Mouse (Mus musculus): ENCODE measurements around the gene Socs7. TPM values are rescaled to one million over a fixed set of nuclear protein-coding genes. Genes with fewer than 3 reads are reported as not detected.

Socs7 gene
- polyA plus RNA-seq (2014; fragmentation: Illumina TruSeq; extraction: RNeasy Lipid Tissue Mini Kit (QIAGEN cat#74804); ENCODE audit: insufficient read depth, low read depth, low replicate concordance): 5.8 TPM

GRCm38 (mm10) chr11:97361948-97362648, at the start of gene Socs7:
Socs7 (plus strand) TSS chr11:97362551.

GRCm38 (mm10) chr11:97315504-97316503, 46.5 kb upstream of the Socs7 start, which contains the start of gene Mrpl45:
Mrpl45 (plus strand) TSS chr11:97315716.

GRCm38 (mm10) chr11:97352027-97352684, 10.2 kb upstream of the Socs7 start, which contains the start of gene Gpr179:
Gpr179 (minus strand) TSS chr11:97352077.

GRCm38 (mm10) chr11:97415330-97415711, 53.0 kb downstream of the Socs7 start, which contains the start of gene Arhgap23:
Arhgap23 (plus strand) TSS chr11:97415533.

Other genes with a start within 250 kb of the Socs7 start
- 1.2 TPM for gene Tbx21, start 247.2 kb upstream of the Socs7 start, polyA plus RNA-seq (2014; fragmentation: Illumina TruSeq; extraction: RNeasy Lipid Tissue Mini Kit (QIAGEN cat#74804); ENCODE audit: insufficient read depth, low read depth, low replicate concordance)
- gene Tbkbp1, start 211.1 kb upstream of the Socs7 start, polyA plus RNA-seq (2014; fragmentation: Illumina TruSeq; extraction: RNeasy Lipid Tissue Mini Kit (QIAGEN cat#74804); ENCODE audit: insufficient read depth, low read depth, low replicate concordance): 20.8 TPM
- 32.2 TPM for gene Kpnb1, start 174.7 kb upstream of the Socs7 start, polyA plus RNA-seq (2014; fragmentation: Illumina TruSeq; extraction: RNeasy Lipid Tissue Mini Kit (QIAGEN cat#74804); ENCODE audit: insufficient read depth, low read depth, low replicate concordance)
- gene Npepps, start 81.9 kb upstream of the Socs7 start, polyA plus RNA-seq (2014; fragmentation: Illumina TruSeq; extraction: RNeasy Lipid Tissue Mini Kit (QIAGEN cat#74804); ENCODE audit: insufficient read depth, low read depth, low replicate concordance): 19.3 TPM
- gene Mrpl45, start 46.8 kb upstream of the Socs7 start, polyA plus RNA-seq (2014; fragmentation: Illumina TruSeq; extraction: RNeasy Lipid Tissue Mini Kit (QIAGEN cat#74804); ENCODE audit: insufficient read depth, low read depth, low replicate concordance): 11.5 TPM
- gene Gpr179, start 10.5 kb upstream of the Socs7 start, polyA plus RNA-seq (2014; fragmentation: Illumina TruSeq; extraction: RNeasy Lipid Tissue Mini Kit (QIAGEN cat#74804); ENCODE audit: insufficient read depth, low read depth, low replicate concordance): 0.22 TPM
- 23.8 TPM for gene Arhgap23, start 53.0 kb downstream of the Socs7 start, polyA plus RNA-seq (2014; fragmentation: Illumina TruSeq; extraction: RNeasy Lipid Tissue Mini Kit (QIAGEN cat#74804); ENCODE audit: insufficient read depth, low read depth, low replicate concordance)
- not detected for gene 4933428G20Rik, start 137.8 kb downstream of the Socs7 start, polyA plus RNA-seq (2014; fragmentation: Illumina TruSeq; extraction: RNeasy Lipid Tissue Mini Kit (QIAGEN cat#74804); ENCODE audit: insufficient read depth, low read depth, low replicate concordance)
- gene Srcin1, start 213.6 kb downstream of the Socs7 start, polyA plus RNA-seq (2014; fragmentation: Illumina TruSeq; extraction: RNeasy Lipid Tissue Mini Kit (QIAGEN cat#74804); ENCODE audit: insufficient read depth, low read depth, low replicate concordance): 1.5 TPM